Mouse (Mus musculus): Measurements from ENCODE around the gene Mas1. TPM values are rescaled to one million over a fixed set of nuclear protein-coding genes. Genes with fewer than 3 reads are reported as not detected.
A peak's percentile ranks its signal among the peaks of the same experiment; 100 is the strongest.

Gene Mas1
- polyA plus RNA-seq, 1 experiment from 2014 or later = 0.50 TPM

DNA sequence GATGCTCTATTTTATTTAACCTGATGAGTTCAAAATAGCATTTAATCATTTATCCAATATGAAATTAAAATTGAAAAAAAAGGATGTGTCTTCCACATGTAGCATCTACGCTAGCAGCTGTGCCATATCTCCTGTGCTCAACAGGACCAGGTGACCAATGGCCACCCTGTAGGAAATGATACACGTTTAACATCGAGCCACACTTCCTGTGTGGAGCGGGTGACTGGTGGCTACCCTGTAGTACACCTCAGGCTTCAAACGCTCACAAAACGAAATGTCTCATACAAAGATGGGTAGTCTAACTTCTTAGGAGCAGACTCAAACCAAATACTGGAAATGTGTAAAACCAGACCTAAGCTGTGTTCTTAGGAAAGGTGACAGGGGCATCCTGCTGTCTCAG is 24.1 kb downstream of the Mas1 start:
- 77% methylated on average over 6 of the region's 6 CpGs for WGBS
- Histone ChIP-seq H3K36me3 (ENCODE audit: control insufficient read depth, insufficient read depth) (no peaks in the 10 kb centered on the region), H3K4me2 (ENCODE audit: low read depth, low read length) (no peak overlapping the region), H3K9ac (ENCODE audit: low read length) (no peak overlapping the region), H3K9me3 (replicated peaks; ENCODE audit: control insufficient read depth, low read length) (no peaks in the 10 kb centered on the region), H3K4me3 (ENCODE audit: low read length) (no peak overlapping the region), H3K27me3 (ENCODE audit: control insufficient read depth, insufficient read depth, low read length) (no peaks in the 10 kb centered on the region), H3K27ac (ENCODE audit: low read length) (no peak overlapping the region), H3K4me1 (ENCODE audit: control insufficient read depth, insufficient read depth, low read length) (no peaks in the 10 kb centered on the region)
- no peak for ATAC-seq (replicated peaks; ENCODE audit: extremely low read depth, insufficient read depth, low FRiP score)

- Histone ChIP-seq H3K27ac (ENCODE audit: low read length) (no peak overlapping the region), H3K36me3 (ENCODE audit: control insufficient read depth, insufficient read depth) (no peaks in the 10 kb centered on the region), H3K27me3 (ENCODE audit: control insufficient read depth, insufficient read depth, low read length) (no peaks in the 10 kb centered on the region), H3K9me3 (replicated peaks; ENCODE audit: control insufficient read depth, low read length) (no peaks in the 10 kb centered on the region), H3K9ac (ENCODE audit: low read length) (no peak overlapping the region), H3K4me1 (ENCODE audit: control insufficient read depth, insufficient read depth, low read length) (no peaks in the 10 kb centered on the region), H3K4me3 (ENCODE audit: low read length) (no peak overlapping the region), H3K4me2 (ENCODE audit: low read depth, low read length) (no peak overlapping the region)
- WGBS = 68% methylated on average over 10 of the region's 10 CpGs
- ATAC-seq (replicated peaks; ENCODE audit: extremely low read depth, insufficient read depth, low FRiP score) = no peak
Measured at GRCm38 (mm10) chr17:12839475-12840267, 28.3 kb downstream of the Mas1 start.

GRCm38 (mm10) chr17:12835738-12836137 is 32.2 kb downstream of the Mas1 start:
- Histone ChIP-seq H3K9ac (ENCODE audit: low read length) (no peak overlapping the region), H3K4me1 (ENCODE audit: control insufficient read depth, insufficient read depth, low read length) (peaks cover 4% of the 10 kb centered on the region; the same call in 1 of the 2 replicates), H3K27me3 (ENCODE audit: control insufficient read depth, insufficient read depth, low read length) (no peaks in the 10 kb centered on the region), H3K4me3 (ENCODE audit: low read length) (no peak overlapping the region), H3K27ac (ENCODE audit: low read length) (no peak overlapping the region), H3K4me2 (ENCODE audit: low read depth, low read length) (no peak overlapping the region), H3K9me3 (replicated peaks; ENCODE audit: control insufficient read depth, low read length) (no peaks in the 10 kb centered on the region), H3K36me3 (ENCODE audit: control insufficient read depth, insufficient read depth) (no peaks in the 10 kb centered on the region)
- 88% methylated on average over 5 of the region's 5 CpGs for WGBS
- no peak for ATAC-seq (replicated peaks; ENCODE audit: extremely low read depth, insufficient read depth, low FRiP score)

DNA sequence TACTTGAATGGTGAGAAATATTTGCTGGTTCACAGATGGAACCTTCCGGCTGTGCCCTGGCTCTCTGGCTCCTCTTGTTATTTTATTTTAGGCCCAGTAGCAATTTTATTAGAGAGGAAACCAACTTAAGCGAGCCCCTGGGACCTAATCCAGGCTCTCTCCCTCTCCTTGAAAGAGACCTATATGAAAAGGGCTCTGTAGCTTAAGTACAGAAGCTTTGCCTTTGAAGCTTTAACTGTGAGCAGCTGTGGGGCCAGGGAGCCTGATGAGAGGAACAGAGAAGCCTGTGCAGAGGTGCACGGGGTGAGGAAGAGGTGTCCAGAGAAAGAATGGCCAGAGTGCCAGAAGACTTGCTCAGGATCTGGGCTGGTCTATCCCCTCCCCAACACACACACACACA is 33.1 kb downstream of the Mas1 start:
- no peaks in the 10 kb centered on the region for H3K36me3 ChIP-seq (ENCODE audit: control insufficient read depth, insufficient read depth)
- peaks cover 4% of the 10 kb centered on the region; the same call in 1 of the 2 replicates for H3K4me1 ChIP-seq (ENCODE audit: control insufficient read depth, insufficient read depth, low read length)
- no peak overlapping the region for H3K27ac ChIP-seq (ENCODE audit: low read length)
- H3K4me2 ChIP-seq (ENCODE audit: low read depth, low read length) = no peak overlapping the region
- no peak for ATAC-seq (replicated peaks; ENCODE audit: extremely low read depth, insufficient read depth, low FRiP score)
- H3K4me3 ChIP-seq (ENCODE audit: low read length) = no peak overlapping the region
- H3K9ac ChIP-seq (ENCODE audit: low read length) = no peak overlapping the region
- WGBS = 54% methylated on average over 3 of the region's 3 CpGs
- H3K9me3 ChIP-seq (replicated peaks; ENCODE audit: control insufficient read depth, low read length) = no peaks in the 10 kb centered on the region
- H3K27me3 ChIP-seq (ENCODE audit: control insufficient read depth, insufficient read depth, low read length) = no peaks in the 10 kb centered on the region

- WGBS = 76% methylated on average over 3 of the region's 3 CpGs
- ATAC-seq (replicated peaks; ENCODE audit: extremely low read depth, insufficient read depth, low FRiP score) = no peak
- no peak overlapping the region for H3K27ac ChIP-seq (ENCODE audit: low read length)
Measured at GRCm38 (mm10) chr17:12834317-12834716, 33.6 kb downstream of the Mas1 start.

DNA sequence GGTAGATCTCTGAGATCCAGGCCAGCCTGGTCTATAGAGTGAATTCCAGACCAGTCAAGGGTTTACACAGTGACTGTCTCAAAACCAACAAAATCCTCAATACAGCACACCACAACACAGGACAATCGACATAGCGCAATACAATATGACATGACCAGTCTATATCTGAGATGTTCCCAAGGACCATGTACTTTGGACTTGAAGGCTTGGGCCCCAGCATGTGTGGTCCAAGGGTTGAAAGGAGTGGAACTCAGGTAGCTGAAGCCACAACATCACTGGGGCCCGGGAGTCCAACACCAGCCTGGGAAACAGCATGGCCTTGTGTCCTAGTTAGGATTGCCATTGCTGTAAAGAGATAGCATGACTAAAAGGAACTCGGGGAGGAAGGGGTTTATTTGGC is 35.3 kb downstream of the Mas1 start:
- Histone ChIP-seq H3K36me3 (ENCODE audit: control insufficient read depth, insufficient read depth) (no peaks in the 10 kb centered on the region), H3K4me3 (ENCODE audit: low read length) (no peak overlapping the region), H3K4me2 (ENCODE audit: low read depth, low read length) (no peak overlapping the region), H3K4me1 (ENCODE audit: control insufficient read depth, insufficient read depth, low read length) (peaks cover 4% of the 10 kb centered on the region; the same call in 1 of the 2 replicates), H3K9ac (ENCODE audit: low read length) (no peak overlapping the region), H3K27ac (ENCODE audit: low read length) (no peak overlapping the region), H3K9me3 (replicated peaks; ENCODE audit: control insufficient read depth, low read length) (no peaks in the 10 kb centered on the region), H3K27me3 (ENCODE audit: control insufficient read depth, insufficient read depth, low read length) (no peaks in the 10 kb centered on the region)
- 89% methylated on average over 4 of the region's 4 CpGs for WGBS
- ATAC-seq (replicated peaks; ENCODE audit: extremely low read depth, insufficient read depth, low FRiP score) = no peak

More at GRCm38 (mm10) chr17:12834317-12834716, 33.6 kb downstream of the Mas1 start:
- Histone ChIP-seq H3K9me3 (replicated peaks; ENCODE audit: control insufficient read depth, low read length) (no peaks in the 10 kb centered on the region), H3K4me3 (ENCODE audit: low read length) (no peak overlapping the region), H3K36me3 (ENCODE audit: control insufficient read depth, insufficient read depth) (no peaks in the 10 kb centered on the region), H3K9ac (ENCODE audit: low read length) (no peak overlapping the region), H3K4me1 (ENCODE audit: control insufficient read depth, insufficient read depth, low read length) (peaks cover 4% of the 10 kb centered on the region; the same call in 1 of the 2 replicates), H3K27me3 (ENCODE audit: control insufficient read depth, insufficient read depth, low read length) (no peaks in the 10 kb centered on the region), H3K4me2 (ENCODE audit: low read depth, low read length) (no peak overlapping the region)

DNA sequence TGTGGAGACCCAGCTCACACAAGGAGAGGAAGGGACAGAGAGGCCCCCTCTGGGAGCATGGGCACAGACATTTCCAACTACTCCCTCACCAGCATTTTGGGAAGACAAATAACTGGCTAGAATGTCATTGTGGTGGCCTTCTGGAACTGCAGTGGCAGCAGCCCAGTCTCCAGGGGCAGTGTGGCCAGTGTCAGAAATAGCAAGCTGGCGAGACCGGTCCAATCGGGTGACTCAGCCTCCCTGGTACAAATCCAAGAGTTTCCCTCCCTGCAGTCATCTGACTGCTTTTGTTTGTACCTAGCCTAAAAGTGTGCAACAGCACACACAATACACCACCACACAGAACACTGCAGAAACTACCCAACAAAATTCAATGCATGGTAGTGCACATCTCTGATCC is 35.7 kb downstream of the Mas1 start:
- ATAC-seq (replicated peaks; ENCODE audit: extremely low read depth, insufficient read depth, low FRiP score) = peak; percentile 69
- H3K27me3 ChIP-seq (ENCODE audit: control insufficient read depth, insufficient read depth, low read length) = no peaks in the 10 kb centered on the region
- H3K9ac ChIP-seq (ENCODE audit: low read length) = no peak overlapping the region
- H3K9me3 ChIP-seq (replicated peaks; ENCODE audit: control insufficient read depth, low read length) = no peaks in the 10 kb centered on the region
- no peak overlapping the region for H3K4me2 ChIP-seq (ENCODE audit: low read depth, low read length)
- WGBS = 36% methylated on average over 3 of the region's 3 CpGs
- H3K4me1 ChIP-seq (ENCODE audit: control insufficient read depth, insufficient read depth, low read length) = peaks cover 4% of the 10 kb centered on the region; the same call in 1 of the 2 replicates
- H3K27ac ChIP-seq (ENCODE audit: low read length) = peak overlapping the region; percentile 67
- H3K4me3 ChIP-seq (ENCODE audit: low read length) = no peak overlapping the region
- H3K36me3 ChIP-seq (ENCODE audit: control insufficient read depth, insufficient read depth) = no peaks in the 10 kb centered on the region

DNA sequence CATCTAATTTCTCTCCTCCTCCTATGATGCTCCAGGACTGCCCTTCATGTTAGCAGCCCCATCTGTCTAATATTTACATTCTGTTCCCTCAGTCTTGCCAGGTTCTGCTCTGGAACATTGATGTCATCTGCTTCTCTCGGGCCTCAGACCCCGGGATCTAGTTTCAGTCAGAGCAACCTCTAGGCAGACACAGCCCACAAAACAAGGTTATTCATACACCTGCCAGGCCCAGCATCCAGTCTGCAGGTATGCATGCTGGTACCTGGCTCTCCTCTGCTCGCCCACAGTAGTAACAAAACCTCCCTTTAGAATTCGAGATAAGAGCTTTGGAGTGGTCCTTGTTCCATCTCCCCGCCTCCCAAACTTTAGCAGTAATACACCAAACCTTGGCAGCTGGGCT is 37.6 kb downstream of the Mas1 start:
- Histone ChIP-seq H3K4me2 (ENCODE audit: low read depth, low read length) (no peak overlapping the region), H3K36me3 (ENCODE audit: control insufficient read depth, insufficient read depth) (no peaks in the 10 kb centered on the region), H3K9ac (ENCODE audit: low read length) (no peak overlapping the region), H3K9me3 (replicated peaks; ENCODE audit: control insufficient read depth, low read length) (no peaks in the 10 kb centered on the region), H3K27ac (ENCODE audit: low read length) (no peak overlapping the region), H3K4me3 (ENCODE audit: low read length) (no peak overlapping the region), H3K27me3 (ENCODE audit: control insufficient read depth, insufficient read depth, low read length) (no peaks in the 10 kb centered on the region), H3K4me1 (ENCODE audit: control insufficient read depth, insufficient read depth, low read length) (peaks cover 4% of the 10 kb centered on the region; the same call in 1 of the 2 replicates)
- WGBS = 52% methylated on average over 5 of the region's 5 CpGs
- ATAC-seq (replicated peaks; ENCODE audit: extremely low read depth, insufficient read depth, low FRiP score) = no peak

DNA sequence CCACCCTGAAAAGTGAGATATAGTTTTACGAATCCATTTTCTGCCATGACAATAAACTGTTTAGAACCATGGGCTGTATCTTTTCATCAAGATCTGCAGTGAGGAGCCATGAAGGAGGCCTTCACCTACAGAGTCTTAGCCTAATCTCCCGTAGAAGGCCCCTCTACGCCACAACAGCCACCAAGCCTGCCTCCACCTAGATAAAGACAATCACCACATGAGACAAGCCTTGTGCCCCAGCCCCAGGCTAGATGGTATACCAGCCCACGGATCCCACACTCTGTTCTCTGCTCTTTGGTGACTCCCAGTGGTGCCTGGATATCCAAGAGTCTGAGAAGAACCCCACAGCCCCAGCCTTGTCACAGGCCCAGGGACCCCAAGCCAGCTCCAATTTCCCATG is 52.1 kb downstream of the Mas1 start:
- Histone ChIP-seq H3K9ac (ENCODE audit: low read length) (no peak overlapping the region), H3K4me1 (ENCODE audit: control insufficient read depth, insufficient read depth, low read length) (no peaks in the 10 kb centered on the region), H3K4me3 (ENCODE audit: low read length) (no peak overlapping the region), H3K27ac (ENCODE audit: low read length) (no peak overlapping the region), H3K9me3 (replicated peaks; ENCODE audit: control insufficient read depth, low read length) (peaks cover 11% of the 10 kb centered on the region; the same call in 1 of the 2 replicates), H3K27me3 (ENCODE audit: control insufficient read depth, insufficient read depth, low read length) (no peaks in the 10 kb centered on the region), H3K4me2 (ENCODE audit: low read depth, low read length) (no peak overlapping the region), H3K36me3 (ENCODE audit: control insufficient read depth, insufficient read depth) (peaks cover 65% of the 10 kb centered on the region)
- no peak for ATAC-seq (replicated peaks; ENCODE audit: extremely low read depth, insufficient read depth, low FRiP score)
- 84% methylated on average over 4 of the region's 4 CpGs for WGBS

All from heart, embryonic 16.5 days (tissue).